Mouse (Mus musculus): ENCODE results near the gene Mcemp1. TPM values are rescaled to one million over a fixed set of nuclear protein-coding genes. Genes with fewer than 3 reads are reported as not detected.

Mcemp1 gene
- polyA plus RNA-seq, 1 experiment from 2014 or later = 0.54 TPM

- no peak for DNase-seq (ENCODE audit: low spot score)
- Histone ChIP-seq H3K4me3 (replicated peaks; ENCODE audit: low read depth, low read length) (no peak overlapping the region), H3K36me3 (ENCODE audit: insufficient read depth, low read length) (no peaks in the 10 kb centered on the region), H3K9me3 (replicated peaks; ENCODE audit: low read length) (no peaks in the 10 kb centered on the region), H3K9ac (ENCODE audit: low read depth, low read length) (no peak overlapping the region), H3K27ac (no peak overlapping the region), H3K4me1 (replicated peaks; ENCODE audit: insufficient read depth, low read length) (no peaks in the 10 kb centered on the region), H3K4me2 (ENCODE audit: low read length) (no peak overlapping the region), H3K27me3 (ENCODE audit: insufficient read depth, low read length) (no peaks in the 10 kb centered on the region)
- no peak for ATAC-seq (replicated peaks; ENCODE audit: low FRiP score, low read depth)
- no peak for TF ChIP-seq CTCF (IDR thresholded peaks at IDR 0.05; ENCODE audit: low read depth)
- 75% methylated on average over 3 of the region's 3 CpGs for WGBS
Measured at GRCm38 (mm10) chr8:3710312-3710711, 44.8 kb downstream of the Mcemp1 start.

GRCm38 (mm10) chr8:3711646-3712045 lies 46.1 kb downstream of the Mcemp1 start:
- no peak for TF ChIP-seq CTCF (IDR thresholded peaks at IDR 0.05; ENCODE audit: low read depth)
- H3K4me3 ChIP-seq (replicated peaks; ENCODE audit: low read depth, low read length) = no peak overlapping the region
- H3K27ac ChIP-seq = no peak overlapping the region
- H3K9me3 ChIP-seq (replicated peaks; ENCODE audit: low read length) = no peaks in the 10 kb centered on the region
- H3K27me3 ChIP-seq (ENCODE audit: insufficient read depth, low read length) = no peaks in the 10 kb centered on the region
- H3K36me3 ChIP-seq (ENCODE audit: insufficient read depth, low read length) = no peaks in the 10 kb centered on the region
- no peaks in the 10 kb centered on the region for H3K4me1 ChIP-seq (replicated peaks; ENCODE audit: insufficient read depth, low read length)
- DNase-seq (ENCODE audit: low spot score) = no peak
- WGBS = 57% methylated on average over 2 of the region's 2 CpGs
- H3K9ac ChIP-seq (ENCODE audit: low read depth, low read length) = no peak overlapping the region
- H3K4me2 ChIP-seq (ENCODE audit: low read length) = no peak overlapping the region
- ATAC-seq (replicated peaks; ENCODE audit: low FRiP score, low read depth) = no peak

GRCm38 (mm10) chr8:3717321-3717954 lies 51.9 kb downstream of the Mcemp1 start:
- no peaks in the 10 kb centered on the region for H3K27me3 ChIP-seq (ENCODE audit: insufficient read depth, low read length)
- WGBS = 54% methylated on average over 12 of the region's 12 CpGs
- no peak overlapping the region for H3K4me3 ChIP-seq (replicated peaks; ENCODE audit: low read depth, low read length)
- no peak for TF ChIP-seq CTCF (IDR thresholded peaks at IDR 0.05; ENCODE audit: low read depth)
- no peak overlapping the region for H3K9ac ChIP-seq (ENCODE audit: low read depth, low read length)
- DNase-seq (ENCODE audit: low spot score) (no peak), ATAC-seq (replicated peaks; ENCODE audit: low FRiP score, low read depth) (no peak)
- H3K4me1 ChIP-seq (replicated peaks; ENCODE audit: insufficient read depth, low read length) = no peaks in the 10 kb centered on the region
- no peaks in the 10 kb centered on the region for H3K9me3 ChIP-seq (replicated peaks; ENCODE audit: low read length)
- H3K27ac ChIP-seq = no peak overlapping the region
- no peaks in the 10 kb centered on the region for H3K36me3 ChIP-seq (ENCODE audit: insufficient read depth, low read length)
- no peak overlapping the region for H3K4me2 ChIP-seq (ENCODE audit: low read length)

- no peak overlapping the region for H3K4me2 ChIP-seq (ENCODE audit: low read length)
- H3K4me1 ChIP-seq (replicated peaks; ENCODE audit: insufficient read depth, low read length) = no peaks in the 10 kb centered on the region
- no peaks in the 10 kb centered on the region for H3K9me3 ChIP-seq (replicated peaks; ENCODE audit: low read length)
- H3K27me3 ChIP-seq (ENCODE audit: insufficient read depth, low read length) = no peaks in the 10 kb centered on the region
- peak; percentile 93 for TF ChIP-seq CTCF (IDR thresholded peaks at IDR 0.05; ENCODE audit: low read depth)
- peak; percentile 77; the same call in 1 of the 2 replicates for ATAC-seq (replicated peaks; ENCODE audit: low FRiP score, low read depth)
- H3K36me3 ChIP-seq (ENCODE audit: insufficient read depth, low read length) = no peaks in the 10 kb centered on the region
- 18% methylated on average over 14 of the region's 14 CpGs for WGBS
- H3K27ac ChIP-seq = no peak overlapping the region
- no peak overlapping the region for H3K4me3 ChIP-seq (replicated peaks; ENCODE audit: low read depth, low read length)
- no peak overlapping the region for H3K9ac ChIP-seq (ENCODE audit: low read depth, low read length)
- DNase-seq (ENCODE audit: low spot score) = peak; percentile 63
Measured at GRCm38 (mm10) chr8:3718559-3718958, 53.0 kb downstream of the Mcemp1 start.

Other genes with a start within 250 kb of the Mcemp1 start
- gene Pex11g, start 198.1 kb upstream of the Mcemp1 start, polyA plus RNA-seq (2015; fragmentation: Nextera tagmentation; extraction: Ambion mirVana) = 8.1 and 8.8 TPM in 2 replicates
- gene Tex45, start 194.9 kb upstream of the Mcemp1 start, polyA plus RNA-seq (2015; fragmentation: Nextera tagmentation; extraction: Ambion mirVana) = 0.16 TPM in 1 of 2 replicates, not detected in the other
- 42.1 and 45.0 TPM in 2 replicates for gene Zfp358, start 172.6 kb upstream of the Mcemp1 start, polyA plus RNA-seq (2015; fragmentation: Nextera tagmentation; extraction: Ambion mirVana)
- gene Mcoln1, start 165.3 kb upstream of the Mcemp1 start, polyA plus RNA-seq (2015; fragmentation: Nextera tagmentation; extraction: Ambion mirVana) = 46.9 and 54.6 TPM in 2 replicates
- 24.3 and 26.4 TPM in 2 replicates for gene Pnpla6, start 150.4 kb upstream of the Mcemp1 start, polyA plus RNA-seq (2015; fragmentation: Nextera tagmentation; extraction: Ambion mirVana)
- gene C330021F23Rik, start 97.8 kb upstream of the Mcemp1 start, polyA plus RNA-seq (2015; fragmentation: Nextera tagmentation; extraction: Ambion mirVana) = 4.4 and 5.2 TPM in 2 replicates
- gene Camsap3, start 78.5 kb upstream of the Mcemp1 start, polyA plus RNA-seq (2015; fragmentation: Nextera tagmentation; extraction: Ambion mirVana) = 9.7 and 11.6 TPM in 2 replicates
- 44.4 and 48.4 TPM in 2 replicates for gene Xab2, start 44.4 kb upstream of the Mcemp1 start, polyA plus RNA-seq (2015; fragmentation: Nextera tagmentation; extraction: Ambion mirVana)
- gene Pet100, start 44.2 kb upstream of the Mcemp1 start, polyA plus RNA-seq (2015; fragmentation: Nextera tagmentation; extraction: Ambion mirVana) = 132 and 151 TPM in 2 replicates
- gene Pcp2, start 40.2 kb upstream of the Mcemp1 start, polyA plus RNA-seq (2015; fragmentation: Nextera tagmentation; extraction: Ambion mirVana) = 0.42 TPM in 1 of 2 replicates, not detected in the other
- 88.6 and 93.3 TPM in 2 replicates for gene Stxbp2, start 34.8 kb upstream of the Mcemp1 start, polyA plus RNA-seq (2015; fragmentation: Nextera tagmentation; extraction: Ambion mirVana)
- gene Retn, start 10.0 kb upstream of the Mcemp1 start, polyA plus RNA-seq (2015; fragmentation: Nextera tagmentation; extraction: Ambion mirVana) = 0.27 and 0.58 TPM in 2 replicates
- 8.3 and 8.9 TPM in 2 replicates for gene Fcor, start 6.6 kb downstream of the Mcemp1 start, polyA plus RNA-seq (2015; fragmentation: Nextera tagmentation; extraction: Ambion mirVana)
- gene Trappc5, start 10.5 kb downstream of the Mcemp1 start, polyA plus RNA-seq (2015; fragmentation: Nextera tagmentation; extraction: Ambion mirVana) = 32.1 and 32.9 TPM in 2 replicates
- 0.08 TPM in 1 of 2 replicates, not detected in the other for gene Fcer2a, start 28.4 kb downstream of the Mcemp1 start, polyA plus RNA-seq (2015; fragmentation: Nextera tagmentation; extraction: Ambion mirVana)
- gene Clec4g, start 54.9 kb downstream of the Mcemp1 start, polyA plus RNA-seq (2015; fragmentation: Nextera tagmentation; extraction: Ambion mirVana) = 0.18 and 0.34 TPM in 2 replicates
- gene Cd209a, start 83.2 kb downstream of the Mcemp1 start, polyA plus RNA-seq (2015; fragmentation: Nextera tagmentation; extraction: Ambion mirVana) = 0.08 and 0.10 TPM in 2 replicates
- gene Cd209e, start 188.6 kb downstream of the Mcemp1 start, polyA plus RNA-seq (2015; fragmentation: Nextera tagmentation; extraction: Ambion mirVana) = not detected in 2 replicates
- gene Cd209d, start 212.8 kb downstream of the Mcemp1 start, polyA plus RNA-seq (2015; fragmentation: Nextera tagmentation; extraction: Ambion mirVana) = not detected in 2 replicates

Measured in kidney, postnatal 0 days (tissue).